Mouse (Mus musculus) gastrocnemius, adult 8-10 months (tissue): ENCODE measurements around the gene Bmp5. TPM values are rescaled to one million over a fixed set of nuclear protein-coding genes. Genes with fewer than 3 reads are reported as not detected.

ENCODE experiments used
- DNase-seq, 2 experiments: peaks; one replicate each; pipeline ENCODE4 v3.0.0; 2022; ENCODE audit warnings: low spot score in 2 of 2
- total RNA-seq, 4 experiments: library from RNA; stranded (reverse); gene quantifications; 2 replicates each; pipeline ENCODE4 v1.2.4; 2022

Gene Bmp5
- total RNA-seq, 4 experiments from 2014 or later: 0.94 to 2.7 (median 1.6) TPM

- no peak for DNase-seq
Measured at GRCm38 (mm10) chr9:75839450-75839849, 64.3 kb downstream of the Bmp5 start.

GRCm38 (mm10) chr9:75840841-75841240 lies 65.7 kb downstream of the Bmp5 start:
- DNase-seq: no peak

GRCm38 (mm10) chr9:75846010-75846409 lies 70.8 kb downstream of the Bmp5 start:
- no peak for DNase-seq

DNA sequence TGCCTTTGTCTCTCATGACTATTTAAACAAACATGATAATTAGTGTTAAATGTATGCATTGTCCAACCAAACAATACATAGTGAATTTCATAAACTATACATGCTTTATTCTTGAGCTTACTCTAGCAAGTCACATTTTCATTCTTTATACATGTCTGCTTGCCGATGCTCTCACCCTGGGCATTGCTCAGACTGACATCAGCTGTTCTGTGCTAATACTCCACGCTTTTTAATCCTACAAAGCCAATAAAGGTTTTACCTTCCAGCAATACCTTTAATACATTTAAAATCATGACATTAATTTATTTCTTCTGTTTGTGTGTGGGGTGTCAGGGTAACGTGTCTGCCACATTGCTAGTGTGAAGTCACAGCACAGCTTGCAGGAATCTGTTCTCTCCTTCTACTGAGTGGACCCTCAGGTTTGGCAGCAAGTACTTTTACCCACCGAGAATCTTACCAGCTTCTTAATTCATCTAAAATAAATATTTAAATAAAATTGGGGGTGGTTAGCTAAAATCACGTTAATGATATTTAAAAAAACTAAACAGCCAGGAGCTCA lies 75.6 kb downstream of the Bmp5 start:
- DNase-seq: no peak

DNA sequence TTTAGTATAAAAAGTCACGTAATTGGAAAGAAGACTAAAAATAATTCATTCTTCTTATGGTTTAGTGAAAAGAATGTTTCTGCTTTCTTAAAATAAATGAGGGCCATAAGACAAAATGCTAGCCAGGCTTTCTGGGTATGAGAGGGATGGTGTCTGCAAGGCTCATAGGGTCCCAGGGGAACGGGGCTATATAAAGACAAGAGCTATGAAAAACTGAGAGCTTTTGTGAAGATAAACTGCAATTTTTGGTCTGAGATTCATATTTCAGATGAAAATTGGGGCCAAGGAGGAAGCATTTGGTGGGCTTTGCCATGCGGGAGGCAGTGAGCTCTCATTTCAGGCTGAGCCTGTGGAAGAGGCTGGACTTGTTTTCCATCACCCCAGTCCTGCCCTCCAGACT lies 83.0 kb downstream of the Bmp5 start:
- no peak for DNase-seq

- no peak for DNase-seq
Measured at GRCm38 (mm10) chr9:75858939-75859338, 83.8 kb downstream of the Bmp5 start.

DNA sequence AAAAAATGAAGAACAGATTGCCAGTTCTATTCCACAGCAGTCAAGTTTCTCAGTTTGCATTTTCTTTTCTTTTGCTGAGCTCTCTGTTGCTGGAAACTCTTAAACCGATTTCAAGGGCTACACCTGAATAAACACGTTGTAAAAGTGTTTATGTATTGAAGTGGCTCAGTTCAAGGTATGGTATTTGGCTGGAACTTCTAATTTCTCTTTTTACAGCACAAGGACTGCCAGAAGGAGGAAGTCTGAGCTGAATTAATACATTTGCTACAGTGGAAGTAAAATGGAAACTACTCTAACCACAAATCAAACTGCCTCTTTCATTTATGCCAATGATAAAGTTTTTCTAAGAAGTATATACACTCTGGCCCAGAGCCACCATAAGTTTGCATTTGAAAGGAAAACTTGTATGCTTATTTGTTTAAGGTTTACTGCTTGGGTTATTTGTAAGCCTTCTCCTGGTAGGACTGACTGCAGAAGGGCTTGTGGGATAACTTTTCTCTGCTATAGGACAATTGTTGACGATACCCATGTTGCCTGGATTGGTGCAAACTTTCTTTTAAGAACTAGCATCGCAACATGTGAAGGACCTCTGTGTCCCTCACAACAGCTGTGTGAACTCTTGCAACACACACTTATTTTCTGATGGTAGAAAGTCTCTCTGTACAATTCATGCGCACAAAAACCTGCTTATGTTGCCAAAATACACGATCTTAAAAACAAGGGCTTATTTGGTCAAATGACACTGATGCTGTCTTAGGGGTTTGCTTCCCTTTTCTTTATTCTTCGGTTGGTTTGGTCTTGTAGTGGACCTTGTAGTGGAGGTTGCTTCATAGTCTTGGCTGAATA lies 95.4 kb downstream of the Bmp5 start:
- DNase-seq: no peak

DNA sequence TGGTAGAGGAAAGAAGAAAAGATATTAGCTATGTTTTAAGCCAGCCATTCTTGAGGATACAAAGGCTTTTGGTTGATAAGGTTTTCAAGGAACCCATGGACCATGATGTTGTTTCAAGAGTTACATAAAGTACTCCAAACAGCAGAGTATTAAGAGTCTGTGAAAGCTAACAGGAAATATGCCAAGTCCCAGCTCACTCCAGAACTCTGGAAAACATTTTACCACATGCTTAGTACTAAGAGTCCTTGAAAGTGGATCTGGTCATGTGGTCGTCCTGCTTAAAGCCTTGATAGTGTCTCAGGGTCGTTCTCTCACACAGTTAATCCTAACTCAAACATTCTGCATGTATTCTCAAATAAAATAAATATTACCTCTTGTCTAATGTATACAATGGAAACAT lies 101.2 kb downstream of the Bmp5 start:
- DNase-seq: no peak

DNA sequence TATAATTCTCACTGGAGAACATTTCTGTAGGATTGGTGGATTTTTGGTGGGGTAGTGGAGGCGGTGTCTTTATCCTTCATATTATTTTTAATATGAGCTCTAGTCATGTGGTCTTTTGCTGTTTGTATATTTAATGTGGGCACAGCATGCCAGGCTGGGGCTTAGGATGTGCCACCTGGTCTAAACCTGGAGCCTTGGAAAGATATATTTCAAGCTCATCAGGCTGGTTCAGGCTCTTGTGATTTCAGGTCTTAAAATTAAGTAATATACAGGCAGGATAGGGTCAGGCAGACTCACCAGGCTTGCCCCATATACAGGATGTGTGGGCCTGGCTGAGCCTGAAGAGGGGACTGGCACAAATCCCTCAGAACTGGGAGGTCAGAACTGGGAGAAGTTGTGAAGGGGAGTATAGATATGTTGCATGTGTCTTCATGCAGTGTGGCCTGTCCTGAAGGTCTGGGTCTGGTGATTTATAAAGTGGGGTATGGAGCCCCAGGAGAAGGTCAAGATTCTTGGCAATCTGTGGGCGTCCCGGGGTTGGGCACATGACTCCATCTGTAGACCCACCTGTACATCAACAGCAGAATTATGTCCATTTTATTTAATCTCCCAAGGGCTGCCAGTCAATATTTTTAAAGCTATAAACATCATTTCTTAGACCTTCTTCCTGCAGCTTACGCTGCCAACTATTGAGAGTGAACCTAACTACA lies 108.5 kb downstream of the Bmp5 start:
- no peak for DNase-seq

DNA sequence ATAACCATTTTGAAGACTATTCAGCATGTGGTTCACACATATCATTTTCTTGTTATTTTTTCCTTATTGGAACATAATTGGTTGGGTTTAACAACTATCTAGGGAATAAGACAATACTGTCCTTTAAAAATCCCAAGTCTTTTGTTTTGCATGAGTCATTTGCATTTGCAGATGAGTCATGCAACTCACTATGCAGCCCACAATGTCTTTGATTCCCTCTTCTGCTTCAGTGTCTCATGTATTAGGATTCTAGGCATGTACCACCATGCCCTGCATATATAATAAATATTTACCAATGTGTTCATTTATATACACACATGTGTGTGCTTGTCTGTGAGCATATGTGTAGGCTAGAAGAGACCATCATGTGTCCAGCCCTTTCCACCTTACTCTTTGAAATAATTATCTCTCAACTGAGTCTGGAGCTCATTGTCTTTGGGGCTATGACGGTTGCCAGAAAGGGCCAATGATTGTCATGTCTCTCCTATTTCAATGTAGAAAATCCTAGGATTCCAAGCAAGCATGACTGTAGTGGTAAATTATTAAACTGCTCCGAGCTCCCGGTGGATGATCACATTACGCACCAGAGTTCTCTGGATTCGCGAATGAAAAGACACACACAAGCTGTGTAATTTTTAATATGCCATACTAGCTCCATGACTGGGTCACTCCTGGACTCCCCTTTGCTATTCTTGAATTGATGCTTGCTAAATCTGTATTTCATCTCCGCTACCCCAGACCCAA lies 111.8 kb downstream of the Bmp5 start:
- no peak for DNase-seq

- no peak for DNase-seq
Measured at GRCm38 (mm10) chr9:75896918-75897317, 121.8 kb downstream of the Bmp5 start.

GRCm38 (mm10) chr9:75898022-75898421 lies 122.9 kb downstream of the Bmp5 start:
- DNase-seq: no peak

DNA sequence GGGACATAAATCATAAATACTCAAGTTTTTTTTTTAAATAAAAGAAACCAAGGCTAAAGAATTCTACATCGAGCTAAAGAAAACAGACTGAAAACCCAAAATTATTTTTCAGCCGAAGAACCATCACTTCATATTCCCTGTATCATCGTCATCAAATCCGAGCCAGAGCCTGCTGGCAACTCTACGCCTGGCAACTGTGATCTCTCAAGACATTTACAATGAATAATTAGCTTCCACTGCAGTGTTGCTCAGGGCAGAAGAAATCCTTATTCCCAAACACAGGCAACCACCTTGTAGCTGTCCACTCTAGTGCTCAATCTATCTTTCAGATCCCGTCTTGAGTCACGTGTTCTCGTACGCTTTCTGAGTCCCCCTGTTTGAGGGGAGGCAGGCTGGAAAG lies 126.1 kb downstream of the Bmp5 start:
- no peak for DNase-seq

DNA sequence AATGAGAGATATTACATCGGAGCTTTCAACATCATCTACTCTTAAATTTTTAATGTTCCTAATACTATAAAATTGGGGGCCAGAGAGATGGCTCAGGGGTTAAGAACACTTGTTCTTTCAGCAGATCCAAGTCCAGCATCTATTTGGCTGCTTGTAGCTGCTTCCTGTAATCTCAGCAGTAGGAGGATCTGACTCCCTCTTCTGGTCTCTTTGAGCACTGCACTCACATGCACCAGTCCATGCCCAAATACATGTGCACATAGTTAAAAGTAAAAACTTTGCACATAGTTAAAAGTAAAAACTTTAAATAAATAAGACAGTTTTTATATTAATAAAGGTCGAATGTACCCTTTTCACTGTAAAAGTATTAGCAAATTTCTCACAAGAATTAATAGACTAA lies 130.3 kb downstream of the Bmp5 start:
- DNase-seq: no peak

DNA sequence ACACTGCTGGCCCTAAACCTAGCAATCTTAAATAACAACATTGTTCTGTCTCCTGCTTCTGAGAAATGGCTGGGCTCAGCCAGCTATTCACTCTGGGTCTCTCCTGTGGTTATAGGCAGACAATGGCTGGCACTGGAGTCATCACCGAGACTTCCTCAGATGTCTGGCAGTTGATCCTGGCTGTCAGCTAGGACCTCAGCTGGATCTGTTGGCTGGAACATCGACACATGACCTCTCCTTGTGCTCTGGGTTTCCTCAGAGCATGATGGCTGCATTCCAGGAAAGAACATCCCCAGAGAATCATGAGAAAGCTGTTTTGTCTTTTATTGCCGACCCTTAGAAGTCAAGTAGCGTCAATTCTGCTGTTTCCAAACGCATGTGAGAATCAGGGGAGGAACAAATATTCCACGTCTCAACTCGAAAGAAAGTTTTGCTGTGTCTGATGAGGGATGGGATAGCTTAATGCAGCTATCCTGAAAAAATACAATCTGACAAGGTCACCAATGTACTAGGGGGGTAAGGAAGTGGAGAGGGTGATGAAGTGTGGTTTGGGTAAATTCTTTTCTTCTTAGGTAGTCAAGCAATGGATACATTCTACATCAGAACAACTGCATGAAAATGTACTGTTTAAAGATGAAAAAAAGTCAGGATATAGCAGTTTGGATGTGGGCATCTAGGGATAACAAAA lies 135.1 kb downstream of the Bmp5 start:
- DNase-seq: peak; percentile 68 to 72

GRCm38 (mm10) chr9:75911542-75911941 lies 136.4 kb downstream of the Bmp5 start:
- no peak for DNase-seq

- no peak for DNase-seq
Measured at GRCm38 (mm10) chr9:75916027-75916426, 140.9 kb downstream of the Bmp5 start.

- peak in 1 of 2 experiments; percentile 12 for DNase-seq
Measured at GRCm38 (mm10) chr9:75927196-75927880, 152.2 kb downstream of the Bmp5 start.

- no peak for DNase-seq
Measured at GRCm38 (mm10) chr9:75928068-75928467, 152.9 kb downstream of the Bmp5 start.

GRCm38 (mm10) chr9:75944663-75945062 lies 169.5 kb downstream of the Bmp5 start:
- no peak for DNase-seq
